Comparison of ENCODE assay signal across 15 mouse cellular contexts in the genomic region with DNA sequence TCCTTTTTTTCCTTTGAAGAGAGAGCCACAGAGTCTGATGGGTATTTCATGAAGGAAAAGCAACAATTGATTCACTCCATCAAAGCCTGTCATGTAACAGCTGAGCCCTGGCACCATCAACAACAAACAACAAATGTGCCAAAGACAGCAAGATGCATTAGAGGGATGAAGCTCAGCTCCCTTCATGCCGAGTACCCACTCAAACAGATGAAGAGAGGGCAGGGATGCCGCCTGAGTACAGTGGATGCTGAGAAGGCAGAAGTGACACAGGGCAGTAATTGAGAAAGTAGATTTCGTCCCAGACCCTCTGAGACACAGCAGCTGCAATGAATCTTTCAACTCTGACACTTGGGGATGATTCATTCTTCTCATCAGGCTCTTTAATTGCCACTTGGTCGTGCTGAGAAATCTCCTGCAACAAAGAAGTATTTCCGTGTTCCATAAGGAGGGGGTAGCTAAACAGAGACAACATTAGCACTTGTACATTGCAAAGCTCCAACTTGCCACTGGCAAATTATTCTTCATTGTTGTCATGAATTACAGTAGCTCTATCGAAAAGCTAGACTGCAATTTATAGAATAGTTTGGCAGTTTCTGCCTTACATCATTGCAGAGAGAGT.
DNase-seq lines count a peak whose midpoint lies in the region; ATAC-seq lines count a peak whose summit lies in the region.
"Had no signal": no experiment of that assay in that cellular context is flagged by ENCODE, and none has a peak within 500 bp of the region (broad histone marks: within the 10 kb centered on the region; RNA-seq: fewer than 3 reads in every experiment).

No protein-coding gene starts in this region.

- H3K9ac ChIP-seq in hindbrain, embryonic 16.5 days (ENCODE audit: low read depth, low read length): no peak overlapping the region
- no peak overlapping the region for H3K9ac ChIP-seq in neural tube, embryonic 12.5 days
- H3K9ac ChIP-seq: limb, embryonic 13.5 days; lung, embryonic 14.5 days had no signal

- H3K4me3 ChIP-seq in hindbrain, embryonic 16.5 days (ENCODE audit: low read length): no peak overlapping the region
- H3K4me3 ChIP-seq in neural tube, embryonic 12.5 days: no peak overlapping the region
- H3K4me3 ChIP-seq: limb, embryonic 13.5 days had no signal

- no peaks in the 10 kb centered on the region for H3K4me1 ChIP-seq in hindbrain, embryonic 16.5 days (ENCODE audit: control insufficient read depth, insufficient read depth, low read depth, low read length)
- no peaks in the 10 kb centered on the region for H3K4me1 ChIP-seq in neural tube, embryonic 12.5 days
- H3K4me1 ChIP-seq: limb, embryonic 13.5 days had no signal

- no peak overlapping the region for H3K27ac ChIP-seq in hindbrain, embryonic 16.5 days (ENCODE audit: low read depth, low read length)
- H3K27ac ChIP-seq in neural tube, embryonic 12.5 days: no peak overlapping the region
- H3K27ac ChIP-seq: limb, embryonic 13.5 days had no signal

- H3K9me3 ChIP-seq in hindbrain, embryonic 16.5 days (ENCODE audit: control insufficient read depth, low read length): no peaks in the 10 kb centered on the region
- H3K9me3 ChIP-seq in neural tube, embryonic 12.5 days: no peaks in the 10 kb centered on the region
- H3K9me3 ChIP-seq: limb, embryonic 13.5 days had no signal

- no peaks in the 10 kb centered on the region for H3K27me3 ChIP-seq in hindbrain, embryonic 16.5 days (replicated peaks; ENCODE audit: control insufficient read depth, insufficient read depth, low read length)
- no peaks in the 10 kb centered on the region for H3K27me3 ChIP-seq in neural tube, embryonic 12.5 days (replicated peaks)
- H3K27me3 ChIP-seq: limb, embryonic 13.5 days had no signal

- 35% methylated on average over 6 of the region's 6 CpGs for WGBS in hindbrain, embryonic 16.5 days
- WGBS in neural tube, embryonic 12.5 days: 31% methylated on average over 6 of the region's 6 CpGs

- DNase-seq in layer of hippocampus, adult 18-20 months (ENCODE audit: low spot score in 2 of 2): peak; percentile 11 to 28
- no peak for DNase-seq in layer of hippocampus, postnatal 25 days (ENCODE audit: extremely low spot score in 1 of 2, low spot score in 1 of 2)
- peak; percentile 14 for DNase-seq in embryo, embryonic 11 days
- no peak for DNase-seq in T-cell, adult 2 months (ENCODE audit: low spot score)
- no peak for DNase-seq in thymus, postnatal 0 days (ENCODE audit: low spot score)
- DNase-seq: adrenal gland, postnatal 36 days; heart, adult 11 months; heart, postnatal 36 days; kidney, postnatal 10 days; lung, embryonic 14.5 days had no signal

- peak; percentile 87 for ATAC-seq in hindbrain, embryonic 16.5 days
- ATAC-seq in neural tube, embryonic 12.5 days (ENCODE audit: low FRiP score, low read depth): peak; percentile 79
- ATAC-seq: CD4-positive, CD25-positive, alpha-beta regulatory T cell, adult 4 months; Patski had no signal

- H3K4me2 ChIP-seq in hindbrain, embryonic 16.5 days (ENCODE audit: low read length): no peak overlapping the region
- no peak overlapping the region for H3K4me2 ChIP-seq in neural tube, embryonic 12.5 days (replicated peaks)
- H3K4me2 ChIP-seq: limb, embryonic 13.5 days; lung, embryonic 14.5 days had no signal

- no peaks in the 10 kb centered on the region for H3K36me3 ChIP-seq in hindbrain, embryonic 16.5 days (ENCODE audit: control insufficient read depth, insufficient read depth, low read length)
- H3K36me3 ChIP-seq in neural tube, embryonic 12.5 days: no peaks in the 10 kb centered on the region
- H3K36me3 ChIP-seq: limb, embryonic 13.5 days had no signal

Comparison
In these comparisons a context has a peak if more than half of its experiments do, and no peak if none do; other contexts are left out.
1. DNase-seq: peak in layer of hippocampus, adult 18-20 months (2 of 2) and embryo, embryonic 11 days (single experiment); none in layer of hippocampus, postnatal 25 days (0 of 2), T-cell, adult 2 months (single experiment) and thymus, postnatal 0 days (single experiment).